Mouse (Mus musculus) heart, embryonic 15.5 days (tissue): ENCODE results near the gene Trim46. TPM values are rescaled to one million over a fixed set of nuclear protein-coding genes. Genes with fewer than 3 reads are reported as not detected.

ENCODE experiments used
- ATAC-seq: fragments of 200-750 bp; cut with Nextera tagmentation; replicated peaks from 2 replicates; pipeline ENCODE4 v1.8.0; 2017; ENCODE audit warnings: low read depth, moderate TSS enrichment; ENCODE audit not compliant: insufficient number of reproducible peaks, insufficient read depth, low FRiP score
- H3K27ac ChIP-seq: fragments of 300-500 bp; sonication (generic); 2 replicates; pipeline ENCODE4 v1.5.1; 2015; ENCODE audit warnings: mild to moderate bottlenecking, inconsistent platforms
- H3K27me3 ChIP-seq: fragments of 300-500 bp; sonication (generic); 2 replicates; pipeline ENCODE4 v1.6.1; 2015; ENCODE audit warnings: inconsistent platforms
- H3K36me3 ChIP-seq: fragments of 300-500 bp; sonication (generic); 2 replicates; pipeline ENCODE4 v1.6.1; 2015; ENCODE audit warnings: mild to moderate bottlenecking, inconsistent platforms
- H3K4me1 ChIP-seq: fragments of 300-500 bp; sonication (generic); replicated peaks from 2 replicates; pipeline ENCODE4 v1.6.1; 2015; ENCODE audit warnings: inconsistent platforms
- H3K4me2 ChIP-seq: fragments of 300-500 bp; sonication (generic); 2 replicates; pipeline ENCODE4 v1.6.1; 2015; ENCODE audit warnings: inconsistent platforms, mild to moderate bottlenecking, moderate library complexity
- H3K4me3 ChIP-seq: fragments of 300-500 bp; sonication (generic); 2 replicates; pipeline ENCODE4 v1.5.1; 2015; ENCODE audit warnings: mild to moderate bottlenecking, inconsistent platforms
- H3K9ac ChIP-seq: fragments of 300-500 bp; sonication (generic); 2 replicates; pipeline ENCODE4 v1.6.1; 2015; ENCODE audit warnings: mild to moderate bottlenecking, inconsistent platforms
- H3K9me3 ChIP-seq: fragments of 300-500 bp; sonication (generic); replicated peaks from 2 replicates; pipeline ENCODE4 v1.6.1; 2016; ENCODE audit warnings: inconsistent platforms
- WGBS: fragments of 180-500 bp; shearing (Covaris S2); methylation state at CpG from one replicate; pipeline ENCODE4 v1.1.7; 2015; ENCODE audit warnings: mixed read lengths; 5-methylcytosine and 5-hydroxymethylcytosine counted together
- polyA plus RNA-seq: library from polyadenylated mRNA; unstranded; fragments of >200 nt; fragmentation: Nextera tagmentation; extraction: Ambion mirVana; gene quantifications from 2 replicates; pipeline ENCODE4 v1.2.1, GENCODE M21; 2015

Gene Trim46
- polyA plus RNA-seq, 1 experiment from 2014 or later, result 0.79 TPM

GRCm38 (mm10) chr3:89208736-89209135, 37.4 kb downstream of the Trim46 start:
- H3K9me3 ChIP-seq, result no peaks in the 10 kb centered on the region
- no peak overlapping the region for H3K4me3 ChIP-seq
- no peaks in the 10 kb centered on the region for H3K27me3 ChIP-seq
- no peak overlapping the region for H3K27ac ChIP-seq
- H3K4me1 ChIP-seq, result peaks cover 21% of the 10 kb centered on the region
- no peak overlapping the region for H3K4me2 ChIP-seq
- no peak for ATAC-seq
- WGBS, result 88% methylated on average over 6 of the region's 6 CpGs
- H3K9ac ChIP-seq, result no peak overlapping the region
- H3K36me3 ChIP-seq, result peaks cover 59% of the 10 kb centered on the region

- no peak for ATAC-seq
- Histone ChIP-seq H3K9ac (no peak overlapping the region), H3K9me3 (no peaks in the 10 kb centered on the region), H3K4me3 (no peak overlapping the region), H3K27me3 (no peaks in the 10 kb centered on the region), H3K36me3 (peaks cover 59% of the 10 kb centered on the region), H3K4me1 (peaks cover 23% of the 10 kb centered on the region), H3K4me2 (no peak overlapping the region), H3K27ac (no peak overlapping the region)
- 87% methylated on average over 13 of the region's 13 CpGs for WGBS
Measured at GRCm38 (mm10) chr3:89208075-89208657, 37.9 kb downstream of the Trim46 start.

- no peaks in the 10 kb centered on the region for H3K9me3 ChIP-seq
- no peak overlapping the region for H3K4me2 ChIP-seq
- no peak overlapping the region for H3K4me3 ChIP-seq
- WGBS, result 80% methylated on average over 2 of the region's 2 CpGs
- no peak overlapping the region for H3K27ac ChIP-seq
- peaks cover 59% of the 10 kb centered on the region for H3K36me3 ChIP-seq
- no peak overlapping the region for H3K9ac ChIP-seq
- H3K4me1 ChIP-seq, result peaks cover 14% of the 10 kb centered on the region
- H3K27me3 ChIP-seq, result no peaks in the 10 kb centered on the region
- ATAC-seq, result no peak
Measured at GRCm38 (mm10) chr3:89206695-89207094, 39.4 kb downstream of the Trim46 start.

GRCm38 (mm10) chr3:89206079-89206478, 40.0 kb downstream of the Trim46 start:
- WGBS, result 89% methylated on average over 7 of the region's 7 CpGs
- no peak overlapping the region for H3K4me3 ChIP-seq
- peaks cover 14% of the 10 kb centered on the region for H3K4me1 ChIP-seq
- H3K27me3 ChIP-seq, result no peaks in the 10 kb centered on the region
- H3K36me3 ChIP-seq, result peaks cover 59% of the 10 kb centered on the region
- ATAC-seq, result no peak
- H3K9me3 ChIP-seq, result no peaks in the 10 kb centered on the region
- no peak overlapping the region for H3K27ac ChIP-seq
- no peak overlapping the region for H3K9ac ChIP-seq
- H3K4me2 ChIP-seq, result no peak overlapping the region

- ATAC-seq, result 0 out of 2 replicates have a peak, but pooled peaks have one; percentile 30
- peak overlapping the region; percentile 52 for H3K4me3 ChIP-seq
Measured at GRCm38 (mm10) chr3:89203142-89203514, 43.0 kb downstream of the Trim46 start.

GRCm38 (mm10) chr3:89202253-89203141, 43.6 kb downstream of the Trim46 start, which contains the start of gene Gba:
TSS of gene Gba (plus strand) at chr3:89202928.
- peaks cover 5% of the 10 kb centered on the region for H3K4me1 ChIP-seq
- peaks cover 27% of the 10 kb centered on the region; the same call in 1 of the 2 replicates for H3K36me3 ChIP-seq
- peak within 1 kb of the TSS; percentile 5; the same call in 1 of the 2 replicates for H3K27ac ChIP-seq
- H3K4me2 ChIP-seq, result peak within 1 kb of the TSS; percentile 70
- no peaks in the 10 kb centered on the region for H3K9me3 ChIP-seq
- 24% methylated on average over 13 of the region's 13 CpGs for WGBS
- peak within 1 kb of the TSS; percentile 52 for H3K4me3 ChIP-seq
- no peaks in the 10 kb centered on the region for H3K27me3 ChIP-seq
- ATAC-seq, result peak; percentile 73
- peak within 1 kb of the TSS; percentile 52 for H3K9ac ChIP-seq

More at GRCm38 (mm10) chr3:89203142-89203514, 43.0 kb downstream of the Trim46 start:
- H3K9me3 ChIP-seq, result no peaks in the 10 kb centered on the region
- 32% methylated on average over 5 of the region's 5 CpGs for WGBS
- peaks cover 33% of the 10 kb centered on the region; the same call in 1 of the 2 replicates for H3K36me3 ChIP-seq
- H3K4me1 ChIP-seq, result peaks cover 5% of the 10 kb centered on the region
- peak overlapping the region; percentile 70 for H3K4me2 ChIP-seq
- H3K27ac ChIP-seq, result 0 out of 2 replicates have a peak overlapping the region, but pooled peaks have one; percentile 5
- peak overlapping the region; percentile 52 for H3K9ac ChIP-seq
- no peaks in the 10 kb centered on the region for H3K27me3 ChIP-seq

GRCm38 (mm10) chr3:89199839-89200238, 46.3 kb downstream of the Trim46 start:
- no peak overlapping the region for H3K4me3 ChIP-seq
- no peak overlapping the region for H3K9ac ChIP-seq
- no peak overlapping the region for H3K27ac ChIP-seq
- no peak for ATAC-seq
- H3K27me3 ChIP-seq, result no peaks in the 10 kb centered on the region
- WGBS, result 73% methylated on average over 3 of the region's 3 CpGs
- H3K4me1 ChIP-seq, result peaks cover 14% of the 10 kb centered on the region
- H3K9me3 ChIP-seq, result no peaks in the 10 kb centered on the region
- H3K36me3 ChIP-seq, result peaks cover 3% of the 10 kb centered on the region; the same call in 1 of the 2 replicates
- H3K4me2 ChIP-seq, result no peak overlapping the region

- 8% methylated on average over 33 of the region's 33 CpGs for WGBS
- Histone ChIP-seq H3K4me1 (peaks cover 8% of the 10 kb centered on the region), H3K4me3 (peak overlapping the region; percentile 53), H3K9me3 (no peaks in the 10 kb centered on the region), H3K27ac (peak overlapping the region; percentile 78), H3K36me3 (no peaks in the 10 kb centered on the region), H3K9ac (peak overlapping the region; percentile 67), H3K27me3 (no peaks in the 10 kb centered on the region), H3K4me2 (peak overlapping the region; percentile 67)
- ATAC-seq, result peak; percentile 98
Measured at GRCm38 (mm10) chr3:89195979-89196877, 49.9 kb downstream of the Trim46 start.

GRCm38 (mm10) chr3:89193853-89194252, 52.3 kb downstream of the Trim46 start:
- H3K9me3 ChIP-seq, result no peaks in the 10 kb centered on the region
- no peaks in the 10 kb centered on the region for H3K27me3 ChIP-seq
- no peak overlapping the region for H3K4me2 ChIP-seq
- H3K36me3 ChIP-seq, result no peaks in the 10 kb centered on the region
- H3K27ac ChIP-seq, result no peak overlapping the region
- no peak for ATAC-seq
- 87% methylated on average over 2 of the region's 2 CpGs for WGBS
- H3K4me3 ChIP-seq, result no peak overlapping the region
- H3K9ac ChIP-seq, result no peak overlapping the region
- peaks cover 8% of the 10 kb centered on the region for H3K4me1 ChIP-seq

GRCm38 (mm10) chr3:89193351-89193750, 52.8 kb downstream of the Trim46 start:
- H3K4me3 ChIP-seq, result no peak overlapping the region
- no peaks in the 10 kb centered on the region for H3K36me3 ChIP-seq
- WGBS, result 86% methylated on average over 1 of the region's 1 CpGs
- no peak for ATAC-seq
- no peak overlapping the region for H3K27ac ChIP-seq
- no peak overlapping the region for H3K4me2 ChIP-seq
- no peaks in the 10 kb centered on the region for H3K27me3 ChIP-seq
- peaks cover 8% of the 10 kb centered on the region for H3K4me1 ChIP-seq
- no peaks in the 10 kb centered on the region for H3K9me3 ChIP-seq
- H3K9ac ChIP-seq, result no peak overlapping the region

GRCm38 (mm10) chr3:89190436-89190835, 55.7 kb downstream of the Trim46 start:
- Histone ChIP-seq H3K9ac (no peak overlapping the region), H3K27ac (no peak overlapping the region)
- 68% methylated on average over 8 of the region's 8 CpGs for WGBS

More at GRCm38 (mm10) chr3:89190436-89190835, 55.7 kb downstream of the Trim46 start:
- Histone ChIP-seq H3K9me3 (no peaks in the 10 kb centered on the region), H3K4me3 (no peak overlapping the region), H3K27me3 (no peaks in the 10 kb centered on the region; the same call in 1 of the 2 replicates), H3K4me2 (no peak overlapping the region), H3K4me1 (peaks cover 4% of the 10 kb centered on the region), H3K36me3 (no peaks in the 10 kb centered on the region)
- ATAC-seq, result no peak
